Mouse (Mus musculus): ENCODE results near the gene Alox5.
"Not testable (repeated sequence)": the region's sequence is repeated elsewhere in the genome, so short reads cannot be mapped to it uniquely, and the experiment has no call there.

Alox5 gene

DNA sequence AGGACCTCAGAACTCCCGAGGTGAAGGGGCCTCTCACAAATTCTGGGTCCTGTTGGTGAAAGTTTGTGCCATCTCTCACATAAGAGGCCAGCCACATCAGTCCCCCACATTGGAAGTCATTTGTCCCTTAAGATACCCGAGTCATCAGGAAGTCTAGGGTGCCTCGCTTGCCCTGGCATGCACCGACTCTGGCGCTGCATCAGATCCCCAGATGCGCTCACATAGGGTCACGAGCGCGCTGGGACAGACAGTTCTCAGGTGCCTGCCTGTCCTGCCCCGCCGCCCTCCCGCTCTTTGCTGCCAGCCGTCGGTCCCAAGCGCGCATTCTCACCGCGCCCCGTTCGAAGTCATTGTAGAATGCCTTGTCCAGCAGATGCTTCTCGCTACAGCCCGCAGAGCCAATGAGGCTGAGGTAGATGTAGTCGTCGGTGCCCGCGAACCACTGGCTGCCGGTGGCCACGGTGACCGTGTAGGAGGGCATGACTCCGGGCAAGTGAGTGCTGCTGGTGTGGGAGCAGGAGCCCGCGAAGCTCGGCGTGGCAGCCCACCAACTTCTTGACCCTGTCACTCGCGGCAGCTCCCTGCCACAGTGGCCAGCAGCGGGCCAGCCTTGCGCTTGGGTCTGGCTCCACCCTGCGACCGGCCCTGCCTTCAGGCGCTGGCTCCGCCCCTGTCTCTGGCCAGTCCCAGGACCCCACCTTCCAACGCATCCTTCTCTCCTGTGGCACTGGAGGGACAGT, at the start of gene Alox5:
Alox5 (minus strand) TSS at position 635 of the 740 bp plus-strand sequence.
- DNase-seq (ENCODE audit: low spot score): no peak

DNA sequence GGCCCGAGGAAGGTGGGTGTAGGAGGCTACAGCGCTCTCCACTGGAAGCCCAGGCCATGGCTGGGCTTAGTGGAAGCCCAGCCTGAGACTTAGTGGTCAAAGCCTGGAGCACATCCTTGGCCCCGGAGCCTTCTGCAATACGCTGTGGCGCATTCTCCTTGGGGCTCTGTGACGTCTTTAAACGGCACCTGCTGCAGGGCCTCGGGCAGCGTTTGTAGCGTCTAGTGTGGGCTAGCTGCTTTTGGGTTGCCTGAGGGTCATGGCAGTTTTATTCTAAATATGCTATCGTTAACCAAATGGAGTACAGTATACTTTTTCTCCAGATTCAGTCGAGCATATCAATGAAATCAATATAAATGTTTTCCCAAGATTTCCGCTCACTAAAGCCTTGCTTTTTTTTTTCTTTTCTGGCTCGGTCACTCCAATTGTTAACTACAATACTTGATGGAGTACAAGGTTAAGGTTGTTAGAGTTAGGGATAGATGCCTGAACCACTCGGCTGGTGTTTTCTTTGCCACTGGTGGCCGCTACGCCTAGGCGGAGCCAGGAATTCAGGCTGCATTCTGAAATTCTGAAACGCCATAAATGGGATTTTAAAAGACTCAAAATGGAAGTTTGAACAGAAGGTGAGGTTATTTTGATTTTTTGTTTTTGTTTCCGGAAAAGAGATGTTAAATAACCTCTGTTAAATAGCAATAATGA, 45.5 kb upstream of the Alox5 start, which contains the start of gene Olfr212:
Olfr212 (plus strand) TSS at position 215 of the 702 bp plus-strand sequence.
- DNase-seq (ENCODE audit: low spot score): not testable (repeated sequence)

DNA sequence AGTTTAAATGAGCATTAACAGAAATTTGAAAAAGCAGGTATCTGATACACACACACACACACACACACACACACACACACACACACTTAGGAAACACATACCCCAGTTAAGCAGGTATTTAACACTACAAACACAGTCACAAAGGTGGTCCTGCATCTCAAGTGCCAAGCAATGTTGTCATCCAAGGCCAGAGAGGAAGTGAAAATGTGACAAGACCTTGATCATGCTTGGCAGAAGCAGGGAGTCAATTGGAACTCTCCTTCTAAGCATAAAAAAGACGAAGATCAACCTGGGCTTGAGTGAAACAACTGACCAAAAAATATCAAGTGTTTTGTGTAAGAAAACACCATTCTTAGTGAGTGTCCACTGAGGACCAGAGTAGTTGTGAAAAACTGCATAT, 35.0 kb upstream of the Alox5 start:
- no peak for DNase-seq (ENCODE audit: low spot score)

DNA sequence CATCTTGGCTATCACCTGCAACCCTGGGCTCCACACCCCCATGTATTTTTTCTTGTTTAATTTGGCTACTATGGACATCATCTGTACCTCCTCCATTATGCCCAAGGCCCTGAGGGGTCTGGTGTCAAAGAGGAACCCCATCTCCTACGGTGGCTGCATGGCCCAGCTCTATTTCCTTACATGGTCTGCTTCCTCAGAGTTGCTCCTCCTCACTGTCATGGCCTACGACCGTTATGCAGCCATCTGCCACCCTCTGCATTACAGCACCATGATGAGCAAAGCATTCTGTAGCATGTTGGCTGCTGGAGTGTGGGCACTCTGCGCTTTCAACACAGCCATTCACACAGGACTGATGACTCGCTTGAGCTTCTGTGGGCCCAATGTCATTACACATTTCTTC, 32.8 kb upstream of the Alox5 start:
- no peak for DNase-seq (ENCODE audit: low spot score)

- DNase-seq (ENCODE audit: low spot score): no peak
Observed at GRCm38 (mm10) chr6:116488791-116489190, 27.8 kb upstream of the Alox5 start, which contains the start of gene Olfr211. Gene Olfr211 (plus strand): TSS chr6:116489091.

GRCm38 (mm10) chr6:116486833-116487232, 25.9 kb upstream of the Alox5 start:
- no peak for DNase-seq (ENCODE audit: low spot score)

- DNase-seq (ENCODE audit: low spot score): no peak
Observed at GRCm38 (mm10) chr6:116485081-116485480, 24.1 kb upstream of the Alox5 start.

- no peak for DNase-seq (ENCODE audit: low spot score)
Observed at GRCm38 (mm10) chr6:116468081-116468480, 7.1 kb upstream of the Alox5 start.

GRCm38 (mm10) chr6:116459232-116459631, 1.7 kb downstream of the Alox5 start:
- no peak for DNase-seq (ENCODE audit: low spot score)

DNA sequence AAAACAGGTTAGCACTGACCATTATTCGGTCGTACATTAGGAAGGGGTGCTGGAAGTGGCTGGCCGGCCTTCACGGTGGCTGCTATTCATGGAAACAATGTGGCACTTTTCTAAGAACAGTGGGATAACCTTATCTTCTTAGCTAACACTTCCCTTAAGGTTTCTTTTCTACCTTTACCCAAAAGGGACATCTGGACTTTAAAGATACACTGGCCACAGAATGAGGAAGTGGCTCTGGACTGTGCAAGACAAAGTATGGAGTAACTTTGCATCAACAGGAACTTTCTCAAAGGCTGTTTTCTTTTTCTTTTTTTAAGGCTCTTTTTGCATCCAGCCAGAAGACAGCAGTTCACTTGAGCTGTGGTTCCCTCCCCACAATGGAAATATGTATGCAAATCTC, 2.2 kb downstream of the Alox5 start:
- no peak for DNase-seq (ENCODE audit: low spot score)

DNA sequence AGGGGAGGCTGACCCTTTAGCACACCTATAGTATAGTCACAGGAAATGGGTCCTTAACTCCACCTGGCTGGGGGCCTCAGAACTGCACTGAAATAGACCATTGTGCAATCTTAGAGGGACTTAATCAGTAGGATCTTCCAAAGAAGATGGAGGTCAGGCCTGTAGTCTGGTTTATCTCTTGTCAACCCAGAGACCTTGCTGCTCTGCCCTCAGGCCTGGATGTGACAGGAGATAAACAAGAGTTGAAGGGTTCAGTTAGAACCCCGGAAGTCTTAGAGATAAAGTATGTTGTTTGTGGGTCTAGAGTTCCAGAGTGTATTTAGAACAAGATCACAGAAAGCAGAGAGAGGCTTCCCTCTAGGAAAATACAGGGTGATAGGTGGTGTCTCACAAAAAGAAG, 4.5 kb downstream of the Alox5 start:
- DNase-seq (ENCODE audit: low spot score): no peak

- DNase-seq (ENCODE audit: low spot score): peak; percentile 21
Observed at GRCm38 (mm10) chr6:116455781-116456180, 5.2 kb downstream of the Alox5 start.

DNA sequence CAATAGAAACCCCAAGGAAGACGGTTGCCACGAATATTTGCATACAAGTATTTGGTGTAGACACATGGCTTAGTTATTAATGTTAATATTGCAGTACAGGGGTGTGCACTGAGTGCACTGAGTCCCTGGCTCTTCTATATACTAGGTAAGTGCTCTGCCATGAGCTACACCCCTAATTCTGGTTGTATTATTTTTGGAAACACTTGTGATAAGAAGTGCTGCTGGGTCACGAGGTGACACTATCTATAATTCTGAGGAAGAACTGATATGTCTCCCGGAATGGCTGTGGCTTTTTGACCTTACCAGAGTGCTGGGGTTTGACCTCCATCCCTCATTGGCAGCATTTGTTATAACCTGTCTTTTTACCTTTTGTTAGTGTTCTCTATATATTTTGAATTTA, 20.1 kb downstream of the Alox5 start:
- no peak for DNase-seq (ENCODE audit: low spot score)

DNA sequence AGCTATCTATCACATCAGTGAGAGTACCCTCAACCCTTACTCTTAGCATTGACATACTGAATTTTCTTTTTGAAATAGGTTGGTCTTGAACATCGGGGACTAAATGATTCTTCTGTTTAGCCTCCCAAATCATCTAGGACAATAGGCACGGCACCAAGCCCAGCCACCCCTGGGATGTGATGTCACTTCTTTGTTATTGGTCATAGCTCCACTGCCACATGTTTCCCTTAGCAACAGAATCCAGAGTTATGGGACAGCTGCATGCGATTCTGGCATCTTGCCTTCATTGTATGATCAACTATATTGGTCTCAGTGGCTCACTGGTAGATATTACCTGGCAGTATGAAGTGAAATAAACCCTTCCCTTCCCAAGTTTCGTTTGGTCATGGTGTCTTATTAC, 20.5 kb downstream of the Alox5 start:
- DNase-seq (ENCODE audit: low spot score): no peak

DNA sequence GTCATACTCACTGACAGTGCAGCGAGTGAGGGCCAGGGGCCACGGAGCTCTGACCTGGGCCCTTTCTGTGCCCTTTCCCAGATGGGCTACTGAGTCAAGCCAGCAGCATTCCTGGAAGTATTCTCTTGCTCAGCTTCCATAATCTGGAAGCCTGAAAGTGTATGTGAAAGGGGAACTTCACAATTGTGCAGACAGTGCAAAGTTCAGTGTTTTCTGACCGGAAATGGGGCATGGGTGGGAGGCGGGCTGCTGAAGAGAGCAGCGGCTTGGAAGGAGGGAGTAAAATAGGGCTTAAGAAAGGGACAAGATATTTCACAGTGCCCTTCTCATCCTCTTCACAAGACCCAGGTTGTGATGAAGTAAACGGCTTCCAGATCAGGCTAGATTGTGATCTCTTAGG, 21.4 kb downstream of the Alox5 start:
- DNase-seq (ENCODE audit: low spot score): no peak

GRCm38 (mm10) chr6:116438864-116439263, 22.1 kb downstream of the Alox5 start:
- no peak for DNase-seq (ENCODE audit: low spot score)

DNA sequence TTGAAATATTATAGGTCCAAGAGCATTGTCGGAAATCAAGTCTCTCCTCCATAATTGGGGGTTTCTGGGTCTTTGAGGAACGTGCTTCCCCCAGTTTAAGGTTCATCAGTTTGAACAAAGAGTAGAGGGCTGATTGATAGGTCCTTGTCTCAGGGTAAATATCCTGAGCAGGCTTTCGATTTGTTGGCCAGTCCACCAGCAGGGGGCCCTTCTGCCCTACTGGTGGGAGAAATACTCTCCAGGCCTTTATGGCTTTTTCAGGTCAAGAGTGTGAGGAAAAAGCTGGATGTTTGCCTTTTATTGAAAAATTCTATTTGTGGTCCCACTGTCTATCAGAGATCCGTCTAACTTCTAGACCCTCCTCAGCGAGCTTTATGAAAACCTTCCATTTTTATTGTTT, 32.7 kb downstream of the Alox5 start:
- DNase-seq (ENCODE audit: low spot score): no peak

DNA sequence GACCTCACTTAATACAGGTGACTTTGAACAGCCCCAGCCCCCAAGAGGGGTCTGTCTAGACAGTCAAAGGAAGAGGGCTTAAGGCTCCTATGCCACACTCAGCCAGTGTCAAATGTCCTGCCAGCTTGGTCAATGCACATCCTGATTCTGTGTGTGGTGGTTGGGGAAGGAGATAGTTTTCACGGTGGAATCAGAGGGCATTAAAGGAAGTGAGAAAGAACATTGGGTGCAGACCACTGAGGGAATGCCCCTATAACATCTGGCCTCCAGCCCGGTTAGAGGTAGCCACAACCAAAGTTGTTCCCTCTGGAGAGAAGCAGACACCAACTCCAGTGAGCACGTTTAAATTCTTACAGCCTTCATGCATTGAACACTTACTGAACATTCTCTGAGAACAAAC, 33.4 kb downstream of the Alox5 start:
- DNase-seq (ENCODE audit: low spot score): no peak

GRCm38 (mm10) chr6:116423664-116424063, 37.3 kb downstream of the Alox5 start:
- DNase-seq (ENCODE audit: low spot score): no peak

GRCm38 (mm10) chr6:116422991-116423390, 38.0 kb downstream of the Alox5 start:
- no peak for DNase-seq (ENCODE audit: low spot score)

GRCm38 (mm10) chr6:116420271-116420670, 40.7 kb downstream of the Alox5 start:
- DNase-seq (ENCODE audit: low spot score): no peak

GRCm38 (mm10) chr6:116419699-116420098, 41.3 kb downstream of the Alox5 start:
- no peak for DNase-seq (ENCODE audit: low spot score)

DNA sequence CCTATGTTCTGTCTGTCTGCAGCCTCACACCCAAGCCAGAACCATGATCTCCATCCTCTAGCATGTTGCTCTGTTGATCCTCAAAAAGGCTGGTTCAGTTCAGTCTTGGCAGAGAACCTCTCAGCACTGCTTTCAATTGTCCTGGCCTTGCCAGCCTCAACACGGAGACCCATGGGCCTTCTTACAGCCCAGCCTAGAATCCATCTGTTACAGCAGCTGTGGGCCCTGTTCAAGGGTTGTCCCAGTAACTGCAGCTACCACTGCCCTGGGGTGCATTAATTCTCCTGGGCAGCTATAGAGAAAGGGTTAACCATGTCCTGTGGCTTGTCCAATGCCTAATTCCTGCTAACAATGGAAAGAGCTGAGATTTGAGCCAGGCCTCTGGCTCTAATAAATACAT, 42.5 kb downstream of the Alox5 start:
- DNase-seq (ENCODE audit: low spot score): no peak
